Mouse (Mus musculus) liver, embryonic 14.5 days (tissue): ENCODE results near the gene Dync2h1. TPM values are rescaled to one million over a fixed set of nuclear protein-coding genes. Genes with fewer than 3 reads are reported as not detected.

Experiments used
- ATAC-seq: fragments of 200-750 bp; cut with Nextera tagmentation; 2 replicates; pipeline ENCODE4 v1.8.0; 2017; ENCODE audit warnings: moderate number of reproducible peaks, mild to moderate bottlenecking, moderate library complexity; ENCODE audit not compliant: insufficient read depth
- DNase-seq, 3 experiments: peaks; one replicate each; pipeline ENCODE4 v3.0.0-alpha.2; 2012 to 2013; ENCODE audit warnings: low read depth in 3 of 3, low spot score in 3 of 3
- H3K27ac ChIP-seq: fragments of 300-500 bp; sonication (generic); 2 replicates; pipeline ENCODE4 v1.5.1; 2014; ENCODE audit warnings: moderate library complexity, mild to moderate bottlenecking, control low read depth, inconsistent platforms
- H3K27me3 ChIP-seq: fragments of 300-500 bp; sonication (generic); 2 replicates; pipeline ENCODE4 v1.6.1; 2014; ENCODE audit warnings: mild to moderate bottlenecking, low read length, moderate library complexity; ENCODE audit not compliant: control insufficient read depth, insufficient read depth
- H3K36me3 ChIP-seq: fragments of 300-500 bp; sonication (generic); replicated peaks from 2 replicates; pipeline ENCODE4 v1.6.1; 2014; ENCODE audit warnings: low read depth; ENCODE audit not compliant: control insufficient read depth, insufficient read depth
- H3K4me1 ChIP-seq, 2 experiments: fragments of 200-500 bp in 1 of 2; fragments of 300-500 bp in 1 of 2; sonication (generic) in 1 of 2; replicated peaks; 2 replicates each; pipeline ENCODE4 v1.6.1; 2012 to 2014; ENCODE audit warnings: antibody characterized with exemption in 1 of 2, inconsistent platforms in 1 of 2, low read length in 1 of 2; ENCODE audit not compliant: control insufficient read depth in 2 of 2, insufficient read depth in 2 of 2
- H3K4me2 ChIP-seq: fragments of 300-500 bp; sonication (generic); 2 replicates; pipeline ENCODE4 v1.6.1; 2014; ENCODE audit warnings: low read depth, mild to moderate bottlenecking, control low read depth, moderate library complexity
- H3K4me3 ChIP-seq, 2 experiments: fragments of 200-500 bp in 1 of 2; fragments of 300-500 bp in 1 of 2; sonication (generic) in 1 of 2; 2 replicates each; pipeline ENCODE4 v1.5.1; 2012 to 2014; ENCODE audit warnings: low read depth in 2 of 2, low read length in 2 of 2, mild to moderate bottlenecking in 2 of 2, control low read depth in 1 of 2, inconsistent platforms in 1 of 2, moderate library complexity in 1 of 2; ENCODE audit not compliant: insufficient read depth in 1 of 2
- H3K9ac ChIP-seq: fragments of 300-500 bp; sonication (generic); replicated peaks from 2 replicates; pipeline ENCODE4 v1.6.1; 2014; ENCODE audit warnings: mild to moderate bottlenecking, control low read depth, moderate library complexity
- H3K9me3 ChIP-seq: fragments of 300-500 bp; sonication (generic); 2 replicates; pipeline ENCODE4 v1.6.1; 2016; ENCODE audit warnings: low read length, mixed read lengths; ENCODE audit not compliant: control insufficient read depth
- CTCF ChIP-seq: IDR thresholded peaks from 2 replicates; pipeline ENCODE4 v1.5.1; 2016; ENCODE audit warnings: antibody characterized with exemption, low read depth, control low read depth
- EP300 ChIP-seq: IDR thresholded peaks from 2 replicates; pipeline ENCODE4 v1.6.1; 2016; ENCODE audit warnings: antibody characterized with exemption, low read depth
- WGBS: fragments of 180-500 bp; shearing (Covaris S2); extraction: QIAGEN DNeasy Blood & Tissue Kit; methylation state at CpG from one replicate; pipeline ENCODE4 v1.1.7; 2014; ENCODE audit not compliant: insufficient replicate concordance; 5-methylcytosine and 5-hydroxymethylcytosine counted together
- polyA plus RNA-seq, 2 experiments: library from polyadenylated mRNA; depleted of rRNA in 1 of 2; stranded (reverse) in 1 of 2; unstranded in 1 of 2; fragments of >200 nt; fragmentation: Nextera tagmentation in 1 of 2; extraction: Ambion mirVana in 1 of 2; gene quantifications; 2 replicates each; pipeline versions ENCODE4 v1.2.1 to v1.2.3; 2012 to 2014

The Dync2h1 gene
- polyA plus RNA-seq, 2 experiments: 0.46 to 1.8 TPM

GRCm38 (mm10) chr9:6994865-6995264 lies 189.4 kb downstream of the Dync2h1 start:
- H3K4me2 ChIP-seq: no peak overlapping the region
- no peaks in the 10 kb centered on the region for H3K36me3 ChIP-seq
- H3K27me3 ChIP-seq: no peaks in the 10 kb centered on the region
- no peaks in the 10 kb centered on the region for H3K9me3 ChIP-seq
- DNase-seq: no peak
- no peaks in the 10 kb centered on the region for H3K4me1 ChIP-seq
- TF ChIP-seq CTCF (no peak), EP300 (no peak)
- H3K4me3 ChIP-seq: no peak overlapping the region
- WGBS: 30% methylated on average over 2 of the region's 2 CpGs
- H3K9ac ChIP-seq: no peak overlapping the region
- ATAC-seq: no peak
- H3K27ac ChIP-seq: no peak overlapping the region

DNA sequence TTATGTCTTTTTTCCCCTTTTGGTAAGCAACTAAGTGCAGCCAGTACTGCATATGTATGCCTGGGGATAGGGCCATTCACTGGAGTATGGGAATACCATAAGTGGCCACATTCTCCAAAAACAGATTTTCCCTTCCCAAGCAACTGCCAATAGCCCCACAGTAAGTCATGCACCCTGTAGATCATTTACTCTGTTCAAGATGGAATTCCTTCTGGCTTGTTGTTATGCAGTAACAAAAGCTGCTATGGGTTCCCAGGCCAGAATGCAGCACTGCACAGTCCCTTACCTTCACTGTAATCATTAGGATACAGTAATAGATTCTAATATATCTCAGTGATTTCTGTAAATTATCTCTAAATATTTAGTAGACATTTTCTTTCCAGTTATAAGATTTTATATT lies 190.0 kb downstream of the Dync2h1 start:
- DNase-seq (no peak), ATAC-seq (no peak)
- H3K9me3 ChIP-seq: no peaks in the 10 kb centered on the region
- no peaks in the 10 kb centered on the region for H3K36me3 ChIP-seq
- H3K4me2 ChIP-seq: no peak overlapping the region
- no peak for TF ChIP-seq CTCF
- no peak for TF ChIP-seq EP300
- H3K27ac ChIP-seq: no peak overlapping the region
- no peaks in the 10 kb centered on the region for H3K4me1 ChIP-seq
- no peaks in the 10 kb centered on the region for H3K27me3 ChIP-seq
- H3K4me3 ChIP-seq: no peak overlapping the region
- H3K9ac ChIP-seq: no peak overlapping the region

- DNase-seq: no peak
- 67% methylated on average over 3 of the region's 3 CpGs for WGBS
- no peaks in the 10 kb centered on the region for H3K36me3 ChIP-seq
- no peak overlapping the region for H3K4me3 ChIP-seq
- H3K4me1 ChIP-seq: no peaks in the 10 kb centered on the region
- H3K9me3 ChIP-seq: no peaks in the 10 kb centered on the region
- H3K9ac ChIP-seq: no peak overlapping the region
- TF ChIP-seq EP300 (no peak), CTCF (no peak)
- no peak overlapping the region for H3K27ac ChIP-seq
- H3K4me2 ChIP-seq: no peak overlapping the region
- no peaks in the 10 kb centered on the region for H3K27me3 ChIP-seq
- ATAC-seq: no peak
Measured at GRCm38 (mm10) chr9:6988893-6989685, 195.2 kb downstream of the Dync2h1 start.

- 70% methylated on average over 3 of the region's 3 CpGs for WGBS
- ATAC-seq (no peak), DNase-seq (no peak)
- H3K4me3 ChIP-seq: no peak overlapping the region
- H3K9ac ChIP-seq: no peak overlapping the region
- no peaks in the 10 kb centered on the region for H3K9me3 ChIP-seq
- TF ChIP-seq CTCF (no peak), EP300 (no peak)
- no peak overlapping the region for H3K4me2 ChIP-seq
- H3K27ac ChIP-seq: no peak overlapping the region
- no peaks in the 10 kb centered on the region for H3K4me1 ChIP-seq
- no peaks in the 10 kb centered on the region for H3K36me3 ChIP-seq
- no peaks in the 10 kb centered on the region for H3K27me3 ChIP-seq
Measured at GRCm38 (mm10) chr9:6986161-6986560, 198.1 kb downstream of the Dync2h1 start.

DNA sequence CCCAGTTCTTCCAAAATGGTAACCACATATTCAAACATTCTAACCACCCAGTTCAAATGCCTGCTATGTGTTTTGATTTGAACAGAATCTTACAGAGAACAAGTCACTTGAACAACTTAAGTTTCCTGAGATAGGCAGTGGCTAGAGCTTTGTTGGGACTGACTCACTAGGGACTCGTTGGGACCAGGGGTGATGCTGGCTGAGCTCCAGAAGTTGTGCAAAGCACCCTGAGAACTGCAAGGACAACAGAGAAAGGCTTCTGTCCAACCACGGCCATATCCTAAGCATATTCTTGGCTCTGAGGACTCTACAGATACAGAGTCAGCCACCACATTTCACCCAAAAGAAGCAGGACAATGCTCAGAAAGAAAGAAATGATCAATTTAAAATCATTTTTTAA lies 215.1 kb downstream of the Dync2h1 start:
- no peaks in the 10 kb centered on the region for H3K4me1 ChIP-seq
- TF ChIP-seq EP300 (no peak), CTCF (no peak)
- no peak overlapping the region for H3K27ac ChIP-seq
- H3K4me3 ChIP-seq: no peak overlapping the region
- no peaks in the 10 kb centered on the region for H3K27me3 ChIP-seq
- no peaks in the 10 kb centered on the region for H3K36me3 ChIP-seq
- H3K9ac ChIP-seq: no peak overlapping the region
- WGBS: 40% methylated on average over 2 of the region's 2 CpGs
- H3K4me2 ChIP-seq: no peak overlapping the region
- no peaks in the 10 kb centered on the region for H3K9me3 ChIP-seq
- DNase-seq (no peak), ATAC-seq (no peak)
